Mouse (Mus musculus) megakaryocyte, embryonic 14.5 days (primary cell): ENCODE results near the gene Atxn3. TPM values are rescaled to one million over a fixed set of nuclear protein-coding genes. Genes with fewer than 3 reads are reported as not detected.

ENCODE experiments used
- H3K27me3 ChIP-seq: replicated peaks from 2 replicates; pipeline ENCODE3; 2012; ENCODE audit warnings: inconsistent platforms
- H3K36me3 ChIP-seq: replicated peaks from 2 replicates; pipeline ENCODE3; 2012; ENCODE audit warnings: low read length, inconsistent platforms, mixed read lengths
- H3K4me1 ChIP-seq: 2 replicates; pipeline ENCODE4 v1.6.1; 2012; ENCODE audit warnings: inconsistent platforms
- H3K4me3 ChIP-seq: replicated peaks from 2 replicates; pipeline ENCODE3; 2012; ENCODE audit warnings: moderate library complexity, mild to moderate bottlenecking, inconsistent platforms
- H3K9me3 ChIP-seq: 2 replicates; pipeline ENCODE4 v1.6.1; 2012; ENCODE audit warnings: inconsistent platforms
- FLI1 ChIP-seq: IDR thresholded peaks from 2 replicates; pipeline ENCODE4 v1.6.1; 2012; ENCODE audit warnings: low read length, inconsistent platforms, mixed read lengths
- GATA1 ChIP-seq: IDR thresholded peaks from 3 replicates; pipeline ENCODE4 v1.6.1; 2012; ENCODE audit warnings: mixed read lengths, low read length, inconsistent platforms, borderline replicate concordance
- polyA plus RNA-seq: library from polyadenylated mRNA; stranded (reverse); fragments of >175 nt; gene quantifications from 2 replicates; pipeline ENCODE4 v1.2.3, GENCODE M21; 2012; ENCODE audit warnings: low replicate concordance; ENCODE audit not compliant: insufficient read depth

Gene Atxn3
- 0.38 TPM in 1 of 2 replicates, not detected in the other for polyA plus RNA-seq

DNA sequence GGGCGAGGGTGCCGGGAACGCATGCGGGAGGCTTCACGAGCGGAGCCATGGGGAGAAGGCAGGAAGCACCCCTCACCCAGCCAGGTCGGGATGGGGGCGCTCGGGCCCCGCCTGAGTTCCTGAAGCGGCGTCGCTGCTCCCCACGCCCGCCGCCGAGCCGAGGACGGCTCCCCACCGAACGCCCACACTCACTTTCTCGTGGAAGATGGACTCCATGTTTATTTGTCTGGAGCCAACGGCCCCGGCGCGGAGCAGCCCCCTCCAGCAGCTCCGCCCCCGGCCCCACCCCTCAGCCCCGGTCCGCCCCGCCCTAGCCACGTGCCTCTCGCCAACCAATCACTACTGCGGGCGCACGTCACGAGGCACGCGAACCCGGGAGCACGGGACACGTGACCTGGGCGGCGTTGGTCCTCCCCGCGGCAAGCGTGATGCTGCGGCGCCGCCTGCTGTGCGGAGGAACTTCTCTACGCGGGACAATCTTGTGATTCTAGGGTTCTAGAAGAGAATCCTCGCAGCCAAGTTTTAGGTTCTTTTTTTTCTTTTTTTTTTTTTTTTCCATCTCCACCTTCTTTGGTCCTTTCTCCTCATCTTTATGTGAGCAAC, at the start of gene Atxn3:
TSS of gene Atxn3 (minus strand) at position 305 of the 603 bp plus-strand sequence.
- H3K4me3 ChIP-seq = peak within 1 kb of the TSS; percentile 96
- H3K9me3 ChIP-seq = peaks cover 16% of the 10 kb centered on the region
- TF ChIP-seq FLI1 = no peak
- no peak for TF ChIP-seq GATA1
- H3K4me1 ChIP-seq = peaks cover 46% of the 10 kb centered on the region
- H3K27me3 ChIP-seq = no peaks in the 10 kb centered on the region
- peaks cover 27% of the 10 kb centered on the region for H3K36me3 ChIP-seq

DNA sequence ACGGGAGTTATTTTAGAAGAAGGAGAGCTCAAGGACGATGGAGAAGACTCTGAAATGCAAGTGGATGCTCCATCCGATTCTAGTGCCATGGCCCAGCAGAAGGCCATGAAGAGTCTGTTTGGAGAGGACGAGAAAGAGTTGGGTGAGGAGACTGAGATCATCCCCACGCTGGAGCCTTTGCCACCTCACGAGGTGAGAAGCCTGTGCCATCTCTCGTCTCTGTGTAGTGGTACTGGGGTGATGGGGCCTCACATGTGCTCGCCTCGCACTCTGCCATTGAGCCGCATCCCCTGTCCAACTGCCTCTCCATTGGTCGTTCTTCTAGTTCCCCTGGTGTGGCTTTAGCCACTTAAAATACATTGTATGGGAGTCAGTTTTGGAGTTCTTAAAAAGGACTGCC, 42.7 kb upstream of the Atxn3 start:
- TF ChIP-seq FLI1 (no peak), GATA1 (no peak)

DNA sequence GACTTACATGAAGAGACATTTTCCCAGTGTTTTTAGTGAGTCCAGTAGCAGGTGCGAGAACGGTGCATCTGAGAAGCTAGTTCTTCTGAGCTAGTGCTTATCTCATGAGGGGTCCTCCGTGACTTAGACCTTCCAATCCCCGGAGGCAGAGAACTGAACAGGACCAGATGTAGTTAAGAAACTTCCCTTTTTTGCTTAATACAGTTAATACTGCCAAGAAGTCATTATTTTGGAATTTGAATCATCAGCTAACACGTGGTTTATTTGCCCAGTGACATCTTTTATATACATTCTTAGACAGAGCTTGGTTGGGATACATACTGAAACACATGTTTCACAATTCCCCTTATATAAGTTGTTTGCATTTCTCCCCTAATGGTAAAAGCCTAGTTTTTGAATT, 40.9 kb upstream of the Atxn3 start:
- Histone ChIP-seq H3K4me1 (peaks cover 23% of the 10 kb centered on the region), H3K36me3 (peaks cover 94% of the 10 kb centered on the region)

More for the DNA sequence above, 42.7 kb upstream of the Atxn3 start:
- Histone ChIP-seq H3K27me3 (no peaks in the 10 kb centered on the region), H3K4me1 (peaks cover 10% of the 10 kb centered on the region), H3K36me3 (peaks cover 97% of the 10 kb centered on the region), H3K4me3 (no peak overlapping the region), H3K9me3 (no peaks in the 10 kb centered on the region)

DNA sequence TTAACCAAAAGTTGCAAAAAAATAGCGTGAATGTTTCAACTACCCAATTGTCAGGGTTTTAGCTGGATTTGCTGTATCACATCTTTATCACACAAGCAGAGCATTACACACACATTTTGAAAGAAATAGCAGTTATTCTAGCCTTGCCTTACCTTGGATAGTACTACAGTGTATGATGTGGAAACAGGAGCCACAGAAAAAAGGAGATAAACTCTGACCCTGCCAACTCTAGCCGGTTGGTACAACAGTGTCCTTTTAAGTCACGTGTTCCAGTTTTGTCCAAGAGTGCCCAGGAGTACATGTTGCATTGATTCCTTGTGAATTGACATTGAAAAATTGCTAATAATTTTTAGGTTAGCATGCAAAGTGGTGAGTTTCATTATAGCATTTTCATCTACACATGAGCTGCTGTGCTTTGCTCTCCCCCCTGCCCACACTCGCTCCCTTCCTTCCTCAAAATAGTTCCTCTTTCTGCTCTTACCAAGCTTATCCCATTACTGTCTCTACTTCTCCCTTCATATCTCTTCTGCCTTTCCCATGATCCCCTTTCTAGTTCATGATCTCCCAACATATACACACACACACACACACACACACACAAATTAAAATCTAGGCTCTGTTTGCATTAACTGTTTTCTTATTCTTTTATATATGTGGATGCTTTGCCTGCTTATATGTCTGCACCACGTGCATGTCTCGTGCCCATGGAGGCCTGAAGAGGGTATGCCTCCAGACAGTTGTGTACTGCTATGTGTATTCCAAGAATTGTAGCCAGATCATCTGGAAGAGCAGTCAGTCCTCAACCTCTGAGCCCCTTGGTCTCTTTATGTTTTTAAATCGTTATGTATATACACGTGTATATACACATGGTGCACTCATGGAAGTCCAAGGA, 36.8 kb upstream of the Atxn3 start:
- Histone ChIP-seq H3K9me3 (no peaks in the 10 kb centered on the region), H3K4me3 (no peak overlapping the region), H3K36me3 (peaks cover 94% of the 10 kb centered on the region), H3K4me1 (peaks cover 44% of the 10 kb centered on the region), H3K27me3 (no peaks in the 10 kb centered on the region)
- TF ChIP-seq GATA1 (no peak), FLI1 (no peak)

More for the DNA sequence above, 40.9 kb upstream of the Atxn3 start:
- H3K9me3 ChIP-seq = no peaks in the 10 kb centered on the region
- H3K4me3 ChIP-seq = no peak overlapping the region
- no peak for TF ChIP-seq GATA1
- no peak for TF ChIP-seq FLI1
- H3K27me3 ChIP-seq = no peaks in the 10 kb centered on the region

DNA sequence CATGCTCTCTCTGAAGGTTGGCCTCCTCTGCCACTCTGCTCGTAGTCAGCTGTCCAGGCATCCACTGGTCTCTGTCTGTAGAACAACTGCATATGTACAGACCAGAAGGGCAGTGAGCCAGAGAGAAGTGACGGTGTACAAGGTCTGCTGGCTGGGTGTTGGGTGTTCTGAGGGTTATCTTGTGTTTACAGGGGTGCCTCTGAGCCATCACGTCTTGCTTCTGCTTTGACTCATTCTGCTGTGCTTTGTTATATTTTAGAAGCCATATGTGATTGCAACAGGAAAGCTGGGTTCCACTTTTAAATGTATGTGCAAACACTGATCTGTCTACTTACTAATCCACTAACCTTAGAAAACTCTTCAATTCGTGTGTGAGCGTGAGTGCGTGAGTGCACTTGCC, 29.6 kb upstream of the Atxn3 start:
- no peak overlapping the region for H3K4me3 ChIP-seq
- no peaks in the 10 kb centered on the region for H3K27me3 ChIP-seq
- H3K36me3 ChIP-seq = peaks cover 97% of the 10 kb centered on the region
- TF ChIP-seq GATA1 (no peak), FLI1 (no peak)
- no peaks in the 10 kb centered on the region for H3K9me3 ChIP-seq
- H3K4me1 ChIP-seq = peaks cover 36% of the 10 kb centered on the region

DNA sequence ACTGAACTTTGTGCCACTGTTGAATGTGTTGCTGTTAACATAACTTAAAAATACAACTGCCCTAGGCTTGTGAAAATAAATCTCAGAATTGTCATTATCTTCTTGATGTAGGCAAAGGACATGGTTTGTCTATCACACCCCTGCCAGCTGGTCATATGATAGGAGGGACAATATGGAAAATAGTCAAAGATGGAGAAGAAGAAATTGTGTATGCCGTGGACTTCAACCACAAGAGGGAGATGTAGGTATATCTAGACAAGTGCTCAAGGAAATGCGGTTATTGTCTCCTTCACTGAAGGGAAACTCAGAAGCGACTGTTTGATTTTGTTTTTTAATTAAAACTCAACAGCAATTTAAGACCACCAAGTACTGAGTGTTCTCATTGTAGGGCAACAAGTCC, 27.1 kb upstream of the Atxn3 start:
- peaks cover 89% of the 10 kb centered on the region for H3K36me3 ChIP-seq
- no peaks in the 10 kb centered on the region for H3K9me3 ChIP-seq
- TF ChIP-seq GATA1 (no peak), FLI1 (no peak)
- H3K4me1 ChIP-seq = peaks cover 37% of the 10 kb centered on the region
- H3K27me3 ChIP-seq = no peaks in the 10 kb centered on the region
- no peak overlapping the region for H3K4me3 ChIP-seq

DNA sequence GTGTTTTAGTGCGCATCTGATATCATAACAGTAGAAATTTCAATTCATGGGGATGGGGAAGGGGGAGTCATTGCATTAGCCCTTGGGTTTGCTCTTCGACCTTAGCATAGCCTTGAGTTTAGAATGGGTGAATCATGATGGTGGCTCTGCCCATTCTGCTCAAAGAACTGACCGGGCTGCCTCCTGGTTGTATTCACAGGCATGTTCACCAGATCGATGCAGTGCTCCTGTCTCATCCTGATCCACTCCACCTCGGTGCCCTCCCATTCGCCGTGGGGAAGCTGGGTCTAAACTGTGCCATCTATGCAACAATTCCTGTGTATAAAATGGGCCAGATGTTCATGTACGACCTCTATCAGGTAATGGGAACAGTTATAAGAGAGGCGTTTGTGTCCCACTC, 24.9 kb upstream of the Atxn3 start:
- H3K4me3 ChIP-seq = no peak overlapping the region
- H3K9me3 ChIP-seq = no peaks in the 10 kb centered on the region
- H3K4me1 ChIP-seq = peaks cover 54% of the 10 kb centered on the region
- peaks cover 71% of the 10 kb centered on the region for H3K36me3 ChIP-seq
- H3K27me3 ChIP-seq = no peaks in the 10 kb centered on the region
- TF ChIP-seq GATA1 = no peak
- TF ChIP-seq FLI1 = no peak

DNA sequence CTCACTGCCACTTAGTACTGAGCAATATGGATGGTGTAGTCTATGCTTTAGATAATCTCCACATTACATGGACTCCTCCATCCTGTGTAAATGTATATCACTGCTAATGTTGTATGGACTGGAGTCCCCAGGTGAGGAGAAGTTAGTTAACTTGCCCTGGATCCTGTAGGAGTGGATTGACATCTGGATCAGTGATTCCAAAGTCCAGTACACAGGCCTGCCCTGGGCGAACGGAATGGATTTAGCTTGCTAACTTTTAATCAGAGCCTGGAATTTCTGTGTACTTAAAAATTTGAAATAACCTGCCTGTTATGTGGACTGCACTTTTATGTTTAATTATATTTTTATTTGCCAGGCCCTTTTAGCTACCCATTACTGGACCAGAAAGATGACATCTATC, 23.5 kb upstream of the Atxn3 start:
- Histone ChIP-seq H3K36me3 (peaks cover 62% of the 10 kb centered on the region), H3K27me3 (no peaks in the 10 kb centered on the region), H3K4me1 (peaks cover 62% of the 10 kb centered on the region), H3K4me3 (peak overlapping the region; percentile 56), H3K9me3 (no peaks in the 10 kb centered on the region)
- no peak for TF ChIP-seq FLI1
- no peak for TF ChIP-seq GATA1

DNA sequence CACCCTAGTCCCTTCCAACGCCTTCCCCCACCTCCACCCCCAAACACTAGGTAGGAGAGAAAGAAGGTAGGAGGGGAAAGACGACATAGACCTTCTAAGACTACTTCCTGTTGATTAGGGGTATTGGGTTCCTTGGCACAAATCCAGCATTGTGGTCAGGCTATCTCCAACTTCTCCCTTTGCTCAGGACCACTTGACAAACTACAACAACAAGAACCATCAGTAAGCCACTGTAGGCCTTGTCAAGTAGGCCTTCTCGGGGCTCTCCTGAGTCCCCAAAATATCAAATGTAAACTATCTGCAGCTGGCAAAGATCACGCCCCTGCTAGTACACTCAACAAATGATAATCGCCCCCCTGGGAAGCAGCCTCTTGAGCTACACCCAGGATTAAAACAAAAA, 22.2 kb upstream of the Atxn3 start:
- Histone ChIP-seq H3K9me3 (no peaks in the 10 kb centered on the region), H3K36me3 (peaks cover 49% of the 10 kb centered on the region), H3K4me1 (peaks cover 62% of the 10 kb centered on the region), H3K4me3 (peak overlapping the region; percentile 81), H3K27me3 (no peaks in the 10 kb centered on the region)
- no peak for TF ChIP-seq GATA1

DNA sequence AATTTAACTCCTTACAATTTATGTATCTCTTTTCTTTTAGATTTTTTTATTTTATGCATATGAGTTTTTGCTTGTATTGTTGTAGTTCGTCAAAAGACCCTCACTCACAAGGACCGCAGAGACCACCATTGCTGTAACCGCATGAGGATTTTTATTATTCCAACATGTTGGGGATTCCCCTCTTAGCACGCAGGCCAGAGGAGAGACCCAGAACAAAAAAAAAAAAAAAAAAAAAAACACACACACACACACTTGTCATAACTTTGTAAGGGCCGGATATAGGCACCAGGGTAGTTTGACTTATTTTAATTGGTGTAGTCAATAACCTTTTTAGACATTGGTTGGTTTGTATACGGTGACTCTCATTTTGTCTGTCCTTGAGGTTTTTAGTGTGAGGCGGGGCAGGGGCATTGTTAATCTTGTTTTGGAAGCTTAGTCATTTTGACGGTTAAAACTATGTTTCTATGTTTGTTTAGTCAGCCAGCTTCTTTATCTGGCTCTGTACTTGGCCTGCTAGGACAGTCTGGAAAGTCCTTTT, 21.2 kb upstream of the Atxn3 start:
- Histone ChIP-seq H3K4me3 (peak overlapping the region; percentile 81), H3K36me3 (peaks cover 40% of the 10 kb centered on the region), H3K27me3 (no peaks in the 10 kb centered on the region), H3K9me3 (no peaks in the 10 kb centered on the region), H3K4me1 (peaks cover 56% of the 10 kb centered on the region)
- TF ChIP-seq GATA1 (no peak), FLI1 (no peak)
